ENCODE assay signal across 11 mouse cellular contexts in genomic region chr11:45275170-45275569, GRCm38 (mm10).
A peak's percentile ranks its signal among the peaks of the same experiment; 100 is the strongest.
DNase-seq lines count a peak whose midpoint lies in the region; ATAC-seq and TF ChIP-seq lines count a peak whose summit lies in the region.
"Had no signal": no experiment of that assay in that cellular context is flagged by ENCODE, and none has a peak within 500 bp of the region (broad histone marks: within the 10 kb centered on the region; RNA-seq: fewer than 3 reads in every experiment).

No protein-coding gene starts in this region.

- no peak overlapping the region for H3K4me2 ChIP-seq in heart, embryonic 11.5 days
- no peak overlapping the region for H3K4me2 ChIP-seq in heart, embryonic 13.5 days
- H3K4me2 ChIP-seq in forebrain, embryonic 15.5 days (replicated peaks): no peak overlapping the region

- CTCF ChIA-PET in Patski (lab: Charles Lee): interaction anchor here (1.1 to 1.5 kb wide), 5 partner anchors 8 to 664 kb away, joined by 3 to 5 read pairs (median 3); no protein-coding TSS in a partner anchor

- TF ChIP-seq CTCF in Patski (IDR thresholded peaks at IDR 0.05): no peak

- no peak overlapping the region for H3K4me3 ChIP-seq in heart, embryonic 11.5 days (ENCODE audit: low read depth, low read length)
- no peak overlapping the region for H3K4me3 ChIP-seq in heart, embryonic 13.5 days
- H3K4me3 ChIP-seq in forebrain, embryonic 15.5 days: no peak overlapping the region
- H3K4me3 ChIP-seq: midbrain, embryonic 10.5 days had no signal

- no peaks in the 10 kb centered on the region for H3K27me3 ChIP-seq in heart, embryonic 11.5 days (ENCODE audit: control insufficient read depth, insufficient read depth, low read length)
- no peaks in the 10 kb centered on the region for H3K27me3 ChIP-seq in Patski
- H3K27me3 ChIP-seq in heart, embryonic 13.5 days (replicated peaks): no peaks in the 10 kb centered on the region
- no peaks in the 10 kb centered on the region for H3K27me3 ChIP-seq in forebrain, embryonic 15.5 days

- H3K27ac ChIP-seq in heart, embryonic 11.5 days (ENCODE audit: low read depth, low read length): no peak overlapping the region
- H3K27ac ChIP-seq in heart, embryonic 13.5 days (replicated peaks): 0 out of 2 replicates have a peak overlapping the region, but pooled peaks have one; percentile 39
- no peak overlapping the region for H3K27ac ChIP-seq in forebrain, embryonic 15.5 days (replicated peaks)
- H3K27ac ChIP-seq: kidney, postnatal 0 days; midbrain, embryonic 10.5 days; stomach, postnatal 0 days had no signal

- no peaks in the 10 kb centered on the region for H3K36me3 ChIP-seq in heart, embryonic 11.5 days (ENCODE audit: control insufficient read depth, insufficient read depth, low read length)
- no peaks in the 10 kb centered on the region for H3K36me3 ChIP-seq in heart, embryonic 13.5 days
- H3K36me3 ChIP-seq in forebrain, embryonic 15.5 days: no peaks in the 10 kb centered on the region
- H3K36me3 ChIP-seq: midbrain, embryonic 10.5 days had no signal

- no peak for ATAC-seq in heart, embryonic 11.5 days (replicated peaks; ENCODE audit: insufficient number of reproducible peaks, low FRiP score, low TSS enrichment)
- ATAC-seq in Patski: peak; percentile 79
- no peak for ATAC-seq in heart, embryonic 13.5 days (ENCODE audit: extremely low read depth, insufficient number of reproducible peaks, low FRiP score, low TSS enrichment)
- ATAC-seq in forebrain, embryonic 15.5 days (replicated peaks): no peak

- no peak overlapping the region for H3K9ac ChIP-seq in heart, embryonic 11.5 days (ENCODE audit: low read depth, low read length)
- H3K9ac ChIP-seq in heart, embryonic 13.5 days: no peak overlapping the region
- H3K9ac ChIP-seq in forebrain, embryonic 15.5 days (replicated peaks): no peak overlapping the region

- peak; percentile 94 for DNase-seq in heart, adult 11 months
- DNase-seq in Muller cell, postnatal 12 days (ENCODE audit: inconsistent ontology term): peak; percentile 31
- peak; percentile 75 for DNase-seq in Patski (ENCODE audit: low read depth, low spot score)
- DNase-seq in thymus, postnatal 10 days (ENCODE audit: low spot score in 2 of 2): no peak
- DNase-seq: right cerebral cortex, postnatal 25 days had no signal

- POLR2A ChIA-PET in Patski (lab: Charles Lee): interaction anchor here (0.8 kb wide), 1 partner anchor 9 kb away, joined by 6 read pairs; no protein-coding TSS in a partner anchor

- 61% methylated on average over 3 of the region's 3 CpGs for WGBS in heart, embryonic 11.5 days (ENCODE audit: insufficient replicate concordance)
- WGBS in heart, embryonic 13.5 days: 36% methylated on average over 3 of the region's 3 CpGs
- 43% methylated on average over 3 of the region's 3 CpGs for WGBS in forebrain, embryonic 15.5 days

- in situ Hi-C loops in Patski (cut with MboI; ENCODE audit: low pct_unique_long_range_greater_than_20kb): loop anchor here (5.0 to 10.0 kb wide), 2 partner anchors 263 to 660 kb away; partner anchors contain the start of gene Ebf1

- no peaks in the 10 kb centered on the region for H3K4me1 ChIP-seq in heart, embryonic 11.5 days (ENCODE audit: control insufficient read depth, insufficient read depth, low read length)
- peaks cover 10% of the 10 kb centered on the region for H3K4me1 ChIP-seq in heart, embryonic 13.5 days
- 0 out of 2 replicates have a peak, but pooled peaks cover 2% of the 10 kb centered on the region for H3K4me1 ChIP-seq in forebrain, embryonic 15.5 days
- H3K4me1 ChIP-seq: midbrain, embryonic 10.5 days had no signal

- H3K9me3 ChIP-seq in heart, embryonic 11.5 days (replicated peaks; ENCODE audit: control insufficient read depth, low read length): no peaks in the 10 kb centered on the region
- no peaks in the 10 kb centered on the region for H3K9me3 ChIP-seq in heart, embryonic 13.5 days
- no peaks in the 10 kb centered on the region for H3K9me3 ChIP-seq in forebrain, embryonic 15.5 days
- H3K9me3 ChIP-seq: midbrain, embryonic 10.5 days had no signal

Comparison
In these comparisons a context has a peak if more than half of its experiments do, and no peak if none do; other contexts are left out.
1. DNase-seq: peak in heart, adult 11 months (single experiment), Muller cell, postnatal 12 days (single experiment) and Patski (single experiment); none in thymus, postnatal 10 days (0 of 2).